Mouse (Mus musculus): ENCODE results near the gene Hnrnpu. TPM values are rescaled to one million over a fixed set of nuclear protein-coding genes. Genes with fewer than 3 reads are reported as not detected.
"Not testable (repeated sequence)": the region's sequence is repeated elsewhere in the genome, so short reads cannot be mapped to it uniquely, and the experiment has no call there.

Hnrnpu gene
- 100 to 1,000 TPM; 105 to 116 TPM for total RNA-seq (2021)
- long read RNA-seq, experiment 1, full-length matches to known transcripts, result 48 of 74 reads
- long read RNA-seq, experiment 1, partial matches to known transcripts, result 15 of 74 reads
- long read RNA-seq, experiment 1, other reads (novel, unspliced or antisense), result 11 of 74 reads
- long read RNA-seq, experiment 2, full-length matches to known transcripts, result 105 of 133 reads
- long read RNA-seq, experiment 2, partial matches to known transcripts, result 14 of 133 reads
- long read RNA-seq, experiment 2, other reads (novel, unspliced or antisense), result 14 of 133 reads

- peak; percentile 97 for DNase-seq
Measured at GRCm38 (mm10) chr1:178337551-178338317, at the start of gene Hnrnpu. Gene Hnrnpu (minus strand): TSS chr1:178337797.

DNA sequence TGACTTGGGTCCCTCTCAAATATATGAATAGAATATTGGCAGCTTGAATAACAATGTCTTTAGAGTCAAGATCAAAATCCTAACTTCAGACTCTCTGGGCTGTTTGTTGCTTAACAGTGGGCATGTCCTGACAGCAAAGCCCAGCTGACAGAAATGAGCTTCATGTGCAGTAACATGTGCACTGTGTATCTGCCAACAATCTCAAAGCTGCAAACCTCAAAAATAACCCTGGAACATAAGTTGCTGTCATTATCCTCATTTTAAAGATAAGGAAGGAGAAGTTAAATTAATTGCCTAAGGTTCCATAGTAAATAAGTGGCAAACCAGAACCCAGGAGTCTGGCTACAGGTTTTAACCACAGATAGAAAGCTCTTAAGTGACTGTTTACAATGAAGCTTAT, 44.6 kb upstream of the Hnrnpu start:
- DNase-seq, result no peak

- no peak for DNase-seq
Measured at GRCm38 (mm10) chr1:178379224-178379623, 41.6 kb upstream of the Hnrnpu start.

DNA sequence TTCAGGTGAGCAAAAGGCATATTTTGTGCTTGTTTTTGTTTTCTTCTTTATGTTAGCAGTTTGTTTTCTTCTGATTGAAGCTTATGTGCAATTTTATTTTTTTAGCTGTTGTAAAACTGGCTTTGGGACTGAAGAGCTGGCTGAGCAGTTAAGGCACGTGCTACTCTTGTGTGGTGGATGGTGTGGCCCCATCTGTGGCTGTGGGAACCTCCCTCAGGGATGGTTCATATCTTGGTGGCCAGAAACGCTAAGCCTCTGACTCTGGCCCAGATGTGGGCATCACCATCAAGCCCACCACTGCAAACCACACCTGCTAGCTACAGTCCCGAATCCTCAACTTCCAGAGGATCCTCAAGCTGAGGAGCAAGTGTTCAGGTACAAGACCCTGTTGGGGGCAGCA, 40.5 kb upstream of the Hnrnpu start:
- DNase-seq, result no peak

DNA sequence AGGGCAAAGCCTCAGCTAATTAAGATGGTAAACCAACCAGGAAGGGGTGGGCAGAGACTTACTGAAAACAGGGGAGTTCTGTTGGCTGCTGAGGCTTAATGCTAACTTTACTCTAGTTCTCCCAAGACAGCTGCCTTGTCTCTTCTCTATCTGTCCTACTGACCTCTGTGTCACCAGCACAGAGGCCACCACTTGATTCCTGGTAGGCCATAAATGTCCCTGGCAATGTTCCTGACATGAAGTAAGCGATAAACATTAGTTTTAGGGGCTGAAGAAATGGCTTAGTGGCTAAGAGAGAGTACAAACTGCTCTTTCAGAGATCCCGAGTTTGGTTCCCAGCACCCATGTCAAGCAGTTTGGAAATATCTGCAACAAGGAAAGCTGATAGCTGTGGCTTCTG, 39.3 kb upstream of the Hnrnpu start:
- DNase-seq, result no peak

- DNase-seq, result no peak
Measured at GRCm38 (mm10) chr1:178376061-178376460, 38.5 kb upstream of the Hnrnpu start.

GRCm38 (mm10) chr1:178375381-178375780, 37.8 kb upstream of the Hnrnpu start:
- no peak for DNase-seq

DNA sequence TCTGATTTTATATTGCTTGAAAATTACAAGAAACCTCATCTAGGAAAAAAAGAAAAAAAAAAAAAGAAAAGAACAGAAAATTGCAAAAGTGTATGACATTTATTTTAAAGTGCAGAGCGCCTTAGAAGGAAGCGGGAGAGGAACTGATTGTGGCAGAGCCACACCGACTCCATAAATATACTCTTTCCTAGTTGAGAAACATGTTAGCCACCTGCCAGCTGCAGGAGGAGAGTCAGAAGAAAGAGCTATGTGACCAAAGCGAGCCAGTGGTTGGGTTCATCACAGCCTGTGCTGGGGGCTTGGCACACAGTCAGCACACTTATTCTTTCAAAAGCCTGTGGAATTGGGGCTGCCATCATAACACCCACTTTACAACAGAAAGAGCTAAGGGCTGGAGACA, 35.1 kb upstream of the Hnrnpu start:
- no peak for DNase-seq

GRCm38 (mm10) chr1:178369272-178369651, 31.7 kb upstream of the Hnrnpu start:
- peak; percentile 19 for DNase-seq

DNA sequence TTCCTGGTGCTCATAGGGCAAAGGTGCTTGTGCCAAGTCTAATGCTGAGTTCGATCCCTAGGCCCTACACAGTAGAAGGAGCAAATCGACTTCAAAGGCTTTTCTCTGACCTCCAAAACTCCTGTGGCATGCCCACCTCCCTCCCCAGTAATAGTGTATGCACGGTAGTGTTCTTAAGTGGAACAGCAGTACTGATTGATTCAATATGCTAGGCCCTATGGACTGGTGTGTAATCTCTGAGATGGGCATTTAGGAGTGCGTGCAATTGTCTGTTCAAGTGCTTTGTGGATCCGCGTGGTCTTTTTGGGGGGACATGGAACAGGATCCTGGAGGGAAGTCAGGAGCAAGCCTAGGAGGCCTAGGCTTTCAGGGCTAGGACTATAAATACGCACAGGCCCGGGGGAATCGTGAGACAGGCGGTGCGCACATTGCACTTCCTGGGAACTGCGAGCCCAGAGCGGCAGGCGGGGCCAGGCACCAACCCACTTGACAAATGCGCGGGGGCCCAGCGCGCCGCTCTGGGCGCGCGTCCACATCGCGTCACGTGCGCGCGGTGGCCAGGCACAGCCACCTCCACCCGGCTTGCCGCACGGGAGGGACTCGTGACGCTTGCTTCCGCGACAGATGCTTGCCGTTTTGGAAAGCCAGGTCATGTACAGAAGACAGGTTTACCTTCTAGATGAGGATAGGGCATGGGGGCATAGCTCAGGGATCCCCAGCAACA, 31.1 kb upstream of the Hnrnpu start:
- DNase-seq, result peak; percentile 95

- no peak for DNase-seq
Measured at GRCm38 (mm10) chr1:178368121-178368520, 30.5 kb upstream of the Hnrnpu start.

GRCm38 (mm10) chr1:178365171-178365570, 27.6 kb upstream of the Hnrnpu start:
- DNase-seq, result no peak

DNA sequence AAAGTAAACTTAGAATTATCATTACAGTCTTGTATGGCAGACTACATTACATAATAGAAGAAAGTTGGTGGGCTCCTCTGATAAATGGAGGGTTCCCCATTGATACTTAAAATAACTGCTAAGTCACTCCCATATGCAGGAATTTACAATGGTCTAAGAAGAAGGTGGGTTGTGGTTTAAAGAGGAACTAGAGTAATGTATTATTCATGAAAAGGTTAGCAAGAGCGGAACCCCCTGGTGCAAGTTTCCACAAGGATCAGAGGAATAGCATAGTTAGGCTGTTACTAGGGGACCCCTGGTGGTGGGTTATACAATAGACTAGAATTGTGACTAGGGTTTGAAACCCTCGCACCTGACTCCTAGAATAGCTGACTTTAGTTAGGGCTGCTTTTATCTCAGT, 23.1 kb upstream of the Hnrnpu start:
- DNase-seq, result no peak

- no peak for DNase-seq
Measured at GRCm38 (mm10) chr1:178360264-178360663, 22.7 kb upstream of the Hnrnpu start.

DNA sequence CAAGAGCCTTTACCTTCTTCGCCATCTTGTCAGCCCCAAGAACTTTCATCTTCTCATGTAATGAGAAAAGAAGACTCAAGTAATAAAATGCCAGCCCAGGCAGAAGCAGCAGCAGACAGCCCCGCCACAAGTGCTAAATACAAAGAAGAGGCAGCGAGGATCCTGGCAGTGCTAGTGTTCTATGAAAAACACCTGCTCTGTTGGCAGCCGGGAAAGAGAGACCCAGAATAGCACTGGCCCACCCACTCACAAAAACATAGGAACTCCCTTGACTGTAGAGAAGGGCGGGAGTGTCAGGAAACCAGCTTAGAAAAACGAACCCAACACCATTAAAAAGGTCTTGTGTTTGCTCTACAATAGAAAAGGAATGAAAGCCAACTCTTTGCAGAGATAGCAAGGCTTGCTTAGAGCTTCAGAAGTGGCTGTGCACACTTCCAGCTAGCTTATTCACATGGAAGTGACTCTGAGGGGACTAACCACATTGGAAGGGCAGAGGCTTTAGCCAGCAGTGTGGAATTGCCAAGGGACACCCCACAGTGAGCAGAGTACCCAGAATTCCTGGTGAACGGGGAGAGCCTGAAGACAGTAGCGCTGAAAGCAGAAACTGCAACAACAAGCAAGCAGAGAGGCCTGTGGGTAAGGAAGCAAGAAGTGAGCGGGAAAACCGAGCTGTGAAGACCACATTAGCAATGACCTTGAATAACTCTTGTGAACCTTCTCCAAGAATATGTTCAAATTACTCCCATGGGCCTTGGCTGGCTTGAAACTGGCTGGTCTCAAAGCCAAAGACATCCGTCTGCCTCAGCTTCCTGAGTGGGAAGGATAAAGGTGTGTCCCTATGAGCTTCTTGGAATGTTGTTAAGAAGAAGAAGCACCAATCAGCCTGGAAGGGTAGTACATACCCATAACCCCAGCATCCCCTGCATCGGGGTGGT, 20.4 kb upstream of the Hnrnpu start:
- DNase-seq, result no peak

GRCm38 (mm10) chr1:178354576-178354975, 17.0 kb upstream of the Hnrnpu start:
- DNase-seq, result no peak

DNA sequence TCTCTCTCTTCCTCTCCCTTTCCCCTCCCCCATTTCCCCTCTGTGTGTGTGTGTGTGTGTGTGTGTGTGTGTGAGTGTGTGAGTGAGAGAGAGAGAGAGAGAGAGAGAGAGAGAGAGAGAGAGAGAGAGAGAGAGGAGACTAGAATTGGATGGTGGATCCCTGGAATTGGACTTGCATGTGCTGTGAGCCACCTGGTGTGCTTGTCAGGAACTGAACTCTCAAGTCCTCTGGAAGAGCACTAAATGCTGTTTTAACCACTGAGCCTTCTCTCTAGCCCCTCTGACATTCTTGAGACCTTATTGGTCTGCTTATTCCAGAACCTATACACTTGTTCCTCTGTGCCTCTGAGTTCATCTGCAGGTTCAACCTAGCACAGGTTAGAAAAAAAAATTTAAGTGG, 14.0 kb upstream of the Hnrnpu start:
- DNase-seq, result no peak

- DNase-seq, result no peak
Measured at GRCm38 (mm10) chr1:178350792-178351191, 13.2 kb upstream of the Hnrnpu start.

GRCm38 (mm10) chr1:178344071-178344805, 6.6 kb upstream of the Hnrnpu start:
- not testable (repeated sequence) for DNase-seq

DNA sequence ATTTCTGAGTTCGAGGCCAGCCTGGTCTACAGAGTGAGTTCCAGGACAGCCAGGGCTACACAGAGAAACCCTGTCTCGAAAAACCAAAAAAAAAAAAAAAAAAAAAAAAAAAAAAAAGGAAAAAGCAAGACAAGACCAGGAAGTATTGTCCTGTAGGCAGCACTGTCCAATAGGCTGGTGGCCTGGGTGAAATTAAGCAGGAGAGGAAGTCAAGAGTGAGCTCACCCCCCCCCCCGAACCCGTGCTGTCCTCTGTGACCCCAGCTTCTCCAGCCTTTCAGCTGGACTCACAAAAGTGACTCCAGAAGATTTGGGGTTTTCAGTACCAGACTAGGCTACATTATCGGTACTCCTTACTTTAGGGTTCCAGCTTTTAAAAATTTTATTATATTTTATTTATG, 5.0 kb upstream of the Hnrnpu start:
- no peak for DNase-seq

DNA sequence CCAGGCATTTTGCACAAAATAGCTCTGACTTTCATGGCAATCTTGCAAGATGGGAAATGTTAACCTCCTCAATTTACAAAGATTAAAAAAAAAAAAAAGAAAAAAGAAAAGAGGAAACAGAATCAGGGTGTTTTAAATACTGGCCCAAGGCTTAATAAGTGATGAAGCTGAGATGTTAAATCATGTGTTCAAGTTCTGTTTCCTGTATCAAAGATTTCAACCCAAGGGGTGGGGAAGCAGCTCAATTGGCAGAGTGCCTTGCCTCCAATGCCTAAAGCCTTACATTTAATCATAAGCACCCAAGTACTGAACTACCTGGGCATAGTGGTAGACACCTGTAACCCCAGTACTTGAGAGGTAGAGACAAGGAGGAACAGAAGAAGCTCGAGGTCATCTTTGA, 4.5 kb upstream of the Hnrnpu start:
- DNase-seq, result no peak
